Mouse (Mus musculus) forebrain, embryonic 14.5 days (tissue): ENCODE measurements at regions not wholly inside any gene's neighbourhood (a gene's known extent, or its start where the extent isn't known, plus 50 kb on each side); places are given as distances from the start of the nearest gene placed in this dataset.
A peak's percentile ranks its signal among the peaks of the same experiment; 100 is the strongest.
"Not testable (repeated sequence)": the region's sequence is repeated elsewhere in the genome, so short reads cannot be mapped to it uniquely, and the experiment has no call there.

Experiments used
- ATAC-seq: fragments of 200-750 bp; cut with Nextera tagmentation; 2 replicates; pipeline ENCODE4 v1.8.0; 2017; ENCODE audit warnings: mild to moderate bottlenecking, moderate library complexity
- DNase-seq: peaks from one replicate; pipeline ENCODE4 v3.0.0-alpha.2; 2015; ENCODE audit warnings: low spot score
- H3K27ac ChIP-seq: fragments of 300-500 bp; sonication (generic); 2 replicates; pipeline ENCODE4 v1.5.1; 2014; ENCODE audit warnings: low read depth, mild to moderate bottlenecking, control low read depth, low read length, moderate library complexity
- H3K27me3 ChIP-seq: fragments of 300-500 bp; sonication (generic); replicated peaks from 2 replicates; pipeline ENCODE4 v1.6.1; 2014; ENCODE audit warnings: low read length, control low read depth, mixed read lengths; ENCODE audit not compliant: control insufficient read depth, insufficient read depth
- H3K36me3 ChIP-seq: fragments of 300-500 bp; sonication (generic); 2 replicates; pipeline ENCODE4 v1.6.1; 2014; ENCODE audit warnings: low read length, control low read depth; ENCODE audit not compliant: control insufficient read depth, insufficient read depth
- H3K4me1 ChIP-seq: fragments of 300-500 bp; sonication (generic); 2 replicates; pipeline ENCODE4 v1.6.1; 2014; ENCODE audit warnings: antibody characterized with exemption, low read length, control low read depth; ENCODE audit not compliant: control insufficient read depth, insufficient read depth
- H3K4me2 ChIP-seq: fragments of 300-500 bp; sonication (generic); 2 replicates; pipeline ENCODE4 v1.6.1; 2014; ENCODE audit warnings: mild to moderate bottlenecking, control low read depth, low read length
- H3K4me3 ChIP-seq: fragments of 300-500 bp; sonication (generic); 2 replicates; pipeline ENCODE4 v1.5.1; 2014; ENCODE audit warnings: low read depth, low read length, control low read depth
- H3K9ac ChIP-seq: fragments of 300-500 bp; sonication (generic); 2 replicates; pipeline ENCODE4 v1.6.1; 2014; ENCODE audit warnings: mild to moderate bottlenecking, low read length, control low read depth, moderate library complexity
- H3K9me3 ChIP-seq: fragments of 300-500 bp; sonication (generic); replicated peaks from 2 replicates; pipeline ENCODE4 v1.6.1; 2016; ENCODE audit warnings: low read length, control low read depth, mixed read lengths; ENCODE audit not compliant: control insufficient read depth
- WGBS: fragments of 180-500 bp; shearing (Covaris S2); extraction: QIAGEN DNeasy Blood & Tissue Kit; methylation state at CpG from one replicate; pipeline ENCODE4 v1.1.7; 2014; 5-methylcytosine and 5-hydroxymethylcytosine counted together

DNA sequence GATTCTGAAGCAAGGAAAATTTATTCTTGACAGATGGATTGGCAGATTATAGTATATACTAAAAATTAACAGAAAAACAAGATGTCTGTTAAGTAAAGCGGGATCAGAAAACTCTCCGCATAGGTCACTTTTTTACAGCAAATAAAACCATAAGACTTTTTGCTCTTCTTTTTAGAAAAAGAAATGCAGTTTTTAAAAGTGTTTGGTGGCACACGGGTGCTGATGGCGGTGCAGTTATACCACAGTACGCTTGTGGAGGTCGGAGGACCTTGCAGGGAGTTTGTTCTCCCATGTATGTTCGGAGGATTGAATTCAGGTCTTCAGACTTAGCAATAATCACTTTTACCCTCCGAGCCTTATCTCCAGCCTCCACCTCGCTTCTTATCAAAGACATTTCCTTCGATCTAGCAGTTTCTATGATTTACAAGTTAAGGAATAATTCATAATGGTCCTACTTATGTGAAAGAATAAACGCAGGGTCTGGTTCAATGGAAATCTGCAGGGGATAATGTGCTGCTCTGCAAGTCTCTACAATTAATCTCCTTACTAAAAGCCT is 65.9 kb upstream of the Chd2 start:
- H3K36me3 ChIP-seq, result no peaks in the 10 kb centered on the region
- no peak for DNase-seq

GRCm38 (mm10) chr7:73606677-73607449 is 65.2 kb upstream of the Chd2 start:
- 1% methylated on average over 30 of the region's 30 CpGs for WGBS
- Histone ChIP-seq H3K4me3 (peak overlapping the region; percentile 29), H3K4me1 (peaks cover 14% of the 10 kb centered on the region), H3K27me3 (no peaks in the 10 kb centered on the region), H3K27ac (peak overlapping the region; percentile 93), H3K9me3 (no peaks in the 10 kb centered on the region), H3K9ac (peak overlapping the region; percentile 65), H3K4me2 (peak overlapping the region; percentile 61), H3K36me3 (no peaks in the 10 kb centered on the region)
- DNase-seq (peak; percentile 97), ATAC-seq (peak; percentile 94)

More for the DNA sequence above, 65.9 kb upstream of the Chd2 start:
- Histone ChIP-seq H3K4me2 (peak overlapping the region; percentile 61), H3K27ac (peak overlapping the region; percentile 93), H3K4me3 (peak overlapping the region; percentile 29), H3K4me1 (peaks cover 14% of the 10 kb centered on the region), H3K9me3 (no peaks in the 10 kb centered on the region), H3K27me3 (no peaks in the 10 kb centered on the region), H3K9ac (peak overlapping the region; percentile 65)
- ATAC-seq, result 0 out of 2 replicates have a peak, but pooled peaks have one; percentile 37
- 4% methylated on average over 11 of the region's 11 CpGs for WGBS

DNA sequence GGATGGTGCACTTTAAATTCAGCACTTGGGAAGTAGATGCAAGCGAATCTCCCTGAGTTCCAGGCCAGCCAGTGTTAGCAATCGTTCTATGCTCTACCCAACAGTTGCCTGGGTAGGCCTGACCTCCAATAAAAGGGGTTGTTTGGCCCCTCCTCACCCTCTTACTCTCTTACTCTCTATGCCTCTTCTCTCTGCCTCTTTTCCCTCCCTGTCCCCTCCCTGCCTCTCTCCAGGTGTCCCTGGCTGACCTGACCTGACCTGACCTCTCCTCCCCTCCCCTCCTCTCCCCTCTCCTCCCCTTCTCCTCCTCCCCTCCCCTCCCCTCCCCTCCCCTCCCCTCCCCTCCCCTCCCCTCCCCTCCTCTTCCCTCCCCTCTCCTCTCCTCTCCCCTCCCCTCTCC is 63.0 kb upstream of the Chd2 start:
- DNase-seq, result no peak
- Histone ChIP-seq H3K27me3 (no peaks in the 10 kb centered on the region), H3K4me3 (no peak overlapping the region)

DNA sequence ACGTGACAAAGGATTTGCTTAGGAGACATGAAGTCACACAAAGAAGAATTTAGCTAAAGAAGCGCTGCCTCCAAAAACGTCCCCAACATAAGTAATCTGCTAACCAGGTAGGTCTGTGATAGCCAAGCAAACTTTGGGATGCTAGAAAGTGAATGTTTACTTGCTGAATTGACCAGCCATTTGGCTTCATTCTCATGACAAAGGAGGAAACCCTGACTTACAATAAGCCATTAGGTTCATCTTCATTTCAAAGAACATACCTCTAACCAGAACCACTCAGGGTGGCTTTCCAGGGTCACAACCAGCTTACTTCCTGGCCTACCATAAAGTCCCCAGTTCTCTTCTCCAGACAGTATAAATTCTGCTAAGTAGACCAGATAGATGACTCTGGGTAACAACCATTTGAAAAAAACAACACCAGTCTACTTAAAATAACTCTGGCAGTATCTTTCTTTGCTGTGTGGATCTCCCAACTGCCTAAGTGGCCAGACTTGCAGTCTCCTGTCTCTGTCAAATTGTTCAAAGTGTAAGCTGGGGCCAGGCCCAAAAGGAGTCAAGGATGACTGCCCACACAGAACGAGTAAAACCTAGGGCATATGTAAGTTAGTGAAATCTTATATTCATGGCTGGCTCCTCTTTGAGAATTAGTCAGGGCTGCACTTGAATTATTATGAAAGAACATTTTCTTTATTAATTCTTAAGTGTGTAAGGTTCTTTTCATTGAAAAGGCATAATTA is 61.4 kb upstream of the Chd2 start:
- Histone ChIP-seq H3K4me3 (no peak overlapping the region), H3K36me3 (no peaks in the 10 kb centered on the region), H3K9ac (no peak overlapping the region), H3K27me3 (no peaks in the 10 kb centered on the region), H3K4me2 (no peak overlapping the region), H3K9me3 (no peaks in the 10 kb centered on the region), H3K27ac (no peak overlapping the region), H3K4me1 (peaks cover 6% of the 10 kb centered on the region)
- ATAC-seq (no peak), DNase-seq (no peak)
- 61% methylated on average over 4 of the region's 4 CpGs for WGBS

More for the DNA sequence above, 63.0 kb upstream of the Chd2 start:
- no peaks in the 10 kb centered on the region for H3K36me3 ChIP-seq
- 64% methylated on average over 2 of the region's 2 CpGs for WGBS
- ATAC-seq, result no peak
- no peak overlapping the region for H3K27ac ChIP-seq
- peaks cover 14% of the 10 kb centered on the region for H3K4me1 ChIP-seq
- no peak overlapping the region for H3K4me2 ChIP-seq
- no peak overlapping the region for H3K9ac ChIP-seq
- H3K9me3 ChIP-seq, result no peaks in the 10 kb centered on the region

GRCm38 (mm10) chr7:73601336-73601735 is 59.7 kb upstream of the Chd2 start:
- Histone ChIP-seq H3K27me3 (no peaks in the 10 kb centered on the region), H3K36me3 (no peaks in the 10 kb centered on the region), H3K4me2 (no peak overlapping the region), H3K9me3 (no peaks in the 10 kb centered on the region), H3K4me3 (no peak overlapping the region), H3K9ac (no peak overlapping the region), H3K27ac (no peak overlapping the region), H3K4me1 (peaks cover 12% of the 10 kb centered on the region)
- ATAC-seq (no peak), DNase-seq (no peak)
- 76% methylated on average over 2 of the region's 2 CpGs for WGBS

DNA sequence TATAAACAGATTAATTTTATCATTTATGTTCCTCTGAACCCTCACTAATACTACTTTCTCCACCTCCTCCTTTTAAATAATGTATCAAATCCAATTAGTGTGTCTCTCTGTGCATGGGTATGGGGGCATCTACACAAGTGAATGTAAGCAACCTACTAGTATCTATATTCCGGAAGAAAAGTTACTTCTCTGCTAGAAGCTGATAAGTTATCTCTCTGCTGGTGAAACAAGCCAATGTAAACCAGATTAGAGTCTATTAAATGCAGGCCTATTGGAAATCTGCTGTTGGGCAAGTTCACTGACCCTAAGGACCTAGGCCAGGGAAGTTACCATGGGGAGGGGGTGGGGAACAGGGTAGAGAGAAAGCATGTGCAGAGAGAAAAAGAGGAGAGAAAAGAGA is 59.1 kb upstream of the Chd2 start:
- no peak for ATAC-seq
- Histone ChIP-seq H3K9ac (no peak overlapping the region), H3K36me3 (no peaks in the 10 kb centered on the region), H3K27ac (no peak overlapping the region), H3K27me3 (no peaks in the 10 kb centered on the region), H3K9me3 (no peaks in the 10 kb centered on the region), H3K4me3 (no peak overlapping the region), H3K4me2 (no peak overlapping the region), H3K4me1 (peaks cover 16% of the 10 kb centered on the region)
- 97% methylated on average over 1 of the region's 1 CpGs for WGBS
- DNase-seq, result no peak

DNA sequence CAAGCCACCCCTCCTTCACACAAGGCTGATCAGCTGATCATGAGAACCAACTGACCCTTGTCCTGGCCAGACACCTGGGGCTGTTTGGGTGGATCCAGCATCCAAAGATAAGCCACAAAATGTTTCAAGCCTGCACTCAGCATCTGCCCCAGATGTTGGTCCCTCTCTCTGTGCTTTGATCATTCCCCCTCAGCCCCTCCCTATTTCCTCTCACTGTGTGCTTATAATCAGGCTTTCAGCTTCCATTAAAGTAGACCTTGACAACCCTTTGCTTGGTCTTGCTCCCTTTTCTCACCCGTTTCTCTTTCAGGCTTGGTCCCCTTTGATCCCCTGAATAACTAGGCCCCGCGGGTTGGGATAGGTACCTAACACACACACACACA is 58.4 kb upstream of the Chd2 start:
- H3K4me1 ChIP-seq, result peaks cover 20% of the 10 kb centered on the region
- not testable (repeated sequence) for H3K9ac ChIP-seq, DNase-seq, H3K9me3 ChIP-seq, H3K27ac ChIP-seq, ATAC-seq, H3K4me3 ChIP-seq, H3K27me3 ChIP-seq, H3K4me2 ChIP-seq, H3K36me3 ChIP-seq
- 70% methylated on average over 3 of the region's 3 CpGs for WGBS

DNA sequence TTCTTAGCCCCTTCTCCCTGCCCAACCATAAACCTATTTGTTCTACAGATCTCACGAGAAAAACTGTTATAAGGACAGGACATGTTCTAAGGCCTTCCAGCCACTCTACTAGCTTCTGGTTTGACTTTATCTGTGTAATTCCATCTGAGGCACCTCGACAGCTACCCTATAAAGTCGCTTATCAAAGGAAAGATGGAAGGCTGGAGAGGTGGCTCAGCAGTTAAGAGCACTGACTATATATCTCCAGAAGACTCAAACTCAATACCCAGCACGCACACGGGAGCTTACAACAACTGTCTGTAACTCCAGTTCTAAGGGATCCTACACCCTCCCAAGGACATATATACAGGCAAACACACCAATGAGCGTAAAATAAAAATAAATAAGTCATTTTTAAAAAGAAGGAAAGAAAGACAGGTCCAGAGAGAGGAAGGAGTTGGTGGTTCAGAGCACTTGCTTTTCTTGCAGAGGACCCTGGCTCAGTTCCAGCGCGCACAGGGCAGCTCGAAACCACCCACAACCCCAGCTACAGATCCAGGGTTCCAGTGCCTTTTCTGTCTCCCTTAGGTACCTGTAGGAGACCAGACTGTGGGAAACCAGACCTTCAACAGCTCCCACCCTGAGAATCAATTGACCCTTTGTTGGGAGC is 57.8 kb upstream of the Chd2 start:
- WGBS, result 94% methylated on average over 9 of the region's 9 CpGs
- no peak for ATAC-seq

More for the DNA sequence above, 57.8 kb upstream of the Chd2 start:
- peaks cover 22% of the 10 kb centered on the region for H3K4me1 ChIP-seq
- H3K9me3 ChIP-seq, result no peaks in the 10 kb centered on the region
- H3K36me3 ChIP-seq, result no peaks in the 10 kb centered on the region
- no peak overlapping the region for H3K9ac ChIP-seq
- H3K4me2 ChIP-seq, result no peak overlapping the region
- no peaks in the 10 kb centered on the region for H3K27me3 ChIP-seq
- H3K27ac ChIP-seq, result no peak overlapping the region
- no peak for DNase-seq
- no peak overlapping the region for H3K4me3 ChIP-seq
